Mouse (Mus musculus) leukemia stem cell, adult 10-12 weeks (primary cell): ENCODE results near the gene Rrnad1. TPM values are rescaled to one million over a fixed set of nuclear protein-coding genes. Genes with fewer than 3 reads are reported as not detected.

ENCODE experiments used
- polyA plus RNA-seq: library from polyadenylated mRNA; stranded (reverse); fragments of >175 nt; gene quantifications from 2 replicates; pipeline ENCODE4 v1.2.3, GENCODE M21; 2012; ENCODE audit warnings: low replicate concordance

Gene Rrnad1
- 8.5 and 26.9 TPM in 2 replicates for polyA plus RNA-seq

GRCm38 (mm10) chr3:87930078-87930795 lies at the start of gene Rrnad1, which contains the start of gene Isg20l2:
TSS of gene Rrnad1 (minus strand) at chr3:87930717.
TSS of gene Isg20l2 (plus strand) at chr3:87930314.

GRCm38 (mm10) chr3:87970939-87971488 lies 40.5 kb upstream of the Rrnad1 start, which contains the start of gene Nes:
TSS of gene Nes (plus strand) at chr3:87971078.

GRCm38 (mm10) chr3:87948378-87949265 lies 18.1 kb upstream of the Rrnad1 start, which contains the start of gene Crabp2:
TSS of gene Crabp2 (plus strand) at chr3:87948666.

GRCm38 (mm10) chr3:87919336-87920108 lies 11.0 kb downstream of the Rrnad1 start, which contains the start of gene Mrpl24:
TSS of gene Mrpl24 (plus strand) at chr3:87919506.

GRCm38 (mm10) chr3:87905880-87906485 lies 24.5 kb downstream of the Rrnad1 start, which contains the start of gene Hdgf:
TSS of gene Hdgf (plus strand) at chr3:87906321.

GRCm38 (mm10) chr3:87885281-87886003 lies 45.1 kb downstream of the Rrnad1 start, which contains the start of gene Prcc:
TSS of gene Prcc (minus strand) at chr3:87885608.

Other genes with a start within 250 kb of the Rrnad1 start
- gene Lrrc71, start 182.1 kb downstream of the Rrnad1 start, polyA plus RNA-seq, result 2.1 TPM in 1 of 2 replicates, not detected in the other
- 0.07 TPM in 1 of 2 replicates, not detected in the other for gene Ntrk1, start 135.6 kb downstream of the Rrnad1 start, polyA plus RNA-seq
- 0.07 and 0.25 TPM in 2 replicates for gene Insrr, start 133.8 kb downstream of the Rrnad1 start, polyA plus RNA-seq
- 27.1 and 31.2 TPM in 2 replicates for gene Pear1, start 106.4 kb downstream of the Rrnad1 start, polyA plus RNA-seq
- gene Sh2d2a, start 84.0 kb downstream of the Rrnad1 start, polyA plus RNA-seq, result 5.7 and 12.1 TPM in 2 replicates
- gene Prcc, start 45.1 kb downstream of the Rrnad1 start, polyA plus RNA-seq, result 82.3 and 132 TPM in 2 replicates
- 767 and 952 TPM in 2 replicates for gene Hdgf, start 24.4 kb downstream of the Rrnad1 start, polyA plus RNA-seq
- 3.9 and 12.2 TPM in 2 replicates for gene Mrpl24, start 11.2 kb downstream of the Rrnad1 start, polyA plus RNA-seq
- gene Isg20l2, start 403 bp downstream of the Rrnad1 start, polyA plus RNA-seq, result 13.1 and 20.4 TPM in 2 replicates
- gene Crabp2, start 17.9 kb upstream of the Rrnad1 start, polyA plus RNA-seq, result not detected in 2 replicates
- 0.62 and 1.3 TPM in 2 replicates for gene Nes, start 40.4 kb upstream of the Rrnad1 start, polyA plus RNA-seq
- gene Bcan, start 69.5 kb upstream of the Rrnad1 start, polyA plus RNA-seq, result not detected in 2 replicates
- not detected in 2 replicates for gene Hapln2, start 96.9 kb upstream of the Rrnad1 start, polyA plus RNA-seq
- gene Gpatch4, start 112.4 kb upstream of the Rrnad1 start, polyA plus RNA-seq, result 6.3 and 10.8 TPM in 2 replicates
- 12.6 and 22.1 TPM in 2 replicates for gene Naxe, start 127.8 kb upstream of the Rrnad1 start, polyA plus RNA-seq
- not detected in 2 replicates for gene Ttc24, start 147.6 kb upstream of the Rrnad1 start, polyA plus RNA-seq
- 5.7 and 16.2 TPM in 2 replicates for gene Iqgap3, start 151.3 kb upstream of the Rrnad1 start, polyA plus RNA-seq
- 122 and 139 TPM in 2 replicates for gene Mef2d, start 211.7 kb upstream of the Rrnad1 start, polyA plus RNA-seq